Mouse (Mus musculus) MEL (cell line): Measurements from ENCODE around the gene Gm5414. TPM values are rescaled to one million over a fixed set of nuclear protein-coding genes. Genes with fewer than 3 reads are reported as not detected.

Source experiments
- DNase-seq: peaks from one replicate; pipeline ENCODE4 v3.0.0; 2011; ENCODE audit warnings: low read depth, low spot score
- H3K27ac ChIP-seq: 2 replicates; pipeline ENCODE4 v1.5.1; 2012; ENCODE audit warnings: low read depth, mild to moderate bottlenecking, control low read depth, low read length, moderate library complexity; ENCODE audit not compliant: control insufficient read depth
- H3K27me3 ChIP-seq, 2 experiments: fragments of 150-350 bp in 1 of 2; sonication (generic) in 1 of 2; 2 replicates each; pipeline ENCODE4 v1.6.1; 2012; ENCODE audit warnings: low read length in 2 of 2, mild to moderate bottlenecking in 2 of 2, improper control_type of control experiment in 1 of 2, moderate library complexity in 1 of 2; ENCODE audit not compliant: insufficient read depth in 2 of 2, control insufficient read depth in 1 of 2
- H3K36me3 ChIP-seq, 2 experiments: 2 replicates each; pipeline ENCODE4 v1.6.1; 2012 to 2014; ENCODE audit warnings: low read length in 2 of 2, improper control_type of control experiment in 1 of 2, inconsistent platforms in 1 of 2, mild to moderate bottlenecking in 1 of 2; ENCODE audit not compliant: insufficient read depth in 2 of 2, control insufficient read depth in 1 of 2
- H3K4me1 ChIP-seq, 2 experiments: fragments of 150-350 bp in 1 of 2; sonication (generic) in 1 of 2; 2 replicates each; pipeline ENCODE4 v1.6.1; 2012; ENCODE audit warnings: low read length in 2 of 2, improper control_type of control experiment in 1 of 2, mild to moderate bottlenecking in 1 of 2; ENCODE audit not compliant: insufficient read depth in 2 of 2, control insufficient read depth in 1 of 2
- H3K4me3 ChIP-seq, 2 experiments: fragments of 150-350 bp in 1 of 2; sonication (generic) in 1 of 2; 2 replicates each; pipeline ENCODE4 v1.5.1; 2012; ENCODE audit warnings: low read depth in 2 of 2, low read length in 2 of 2, mild to moderate bottlenecking in 2 of 2, moderate library complexity in 2 of 2, control low read depth in 1 of 2, improper control_type of control experiment in 1 of 2; ENCODE audit not compliant: control insufficient read depth in 1 of 2, insufficient read depth in 1 of 2
- H3K79me2 ChIP-seq: 2 replicates; pipeline ENCODE4 v1.6.1; 2012; ENCODE audit warnings: mild to moderate bottlenecking, low read length, moderate library complexity; ENCODE audit not compliant: control insufficient read depth, poor library complexity, insufficient read depth
- H3K9ac ChIP-seq: 2 replicates; pipeline ENCODE4 v1.6.1; 2012; ENCODE audit warnings: low read depth, mild to moderate bottlenecking, control low read depth, low read length, moderate library complexity; ENCODE audit not compliant: control insufficient read depth, poor library complexity, severe bottlenecking
- H3K9me3 ChIP-seq: fragments of 150-350 bp; sonication (generic); replicated peaks from 2 replicates; pipeline ENCODE4 v1.6.1; 2012; ENCODE audit warnings: mild to moderate bottlenecking, low read length, improper control_type of control experiment, moderate library complexity; ENCODE audit not compliant: insufficient read depth
- CHD1 ChIP-seq: IDR thresholded peaks from 2 replicates; pipeline ENCODE4 v1.6.1; 2012; ENCODE audit warnings: low read depth, mild to moderate bottlenecking, inconsistent platforms, low read length, improper control_type of control experiment
- CTCF ChIP-seq, 3 experiments: IDR thresholded peaks in 2 of 3; conservative IDR thresholded peaks in 1 of 3; 2 replicates each; pipeline ENCODE4 v1.5.1; 2011 to 2012; ENCODE audit warnings: low read length in 3 of 3, low read depth in 2 of 3, mild to moderate bottlenecking in 2 of 3, improper control_type of control experiment in 1 of 3, inconsistent platforms in 1 of 3, mixed read lengths in 1 of 3, moderate library complexity in 1 of 3; ENCODE audit not compliant: control insufficient read depth in 1 of 3, insufficient read depth in 1 of 3, poor library complexity in 1 of 3, severe bottlenecking in 1 of 3
- EP300 ChIP-seq, 2 experiments: IDR thresholded peaks; 2 replicates each; pipeline ENCODE4 v1.6.1; 2011; ENCODE audit warnings: improper control_type of control experiment in 2 of 2, low read length in 2 of 2, low read depth in 1 of 2, mild to moderate bottlenecking in 1 of 2
- HCFC1 ChIP-seq: IDR thresholded peaks from 2 replicates; pipeline ENCODE4 v1.6.1; 2012; ENCODE audit warnings: low read depth, mild to moderate bottlenecking, inconsistent platforms, low read length, improper control_type of control experiment, moderate library complexity
- JUND ChIP-seq: IDR thresholded peaks from 2 replicates; pipeline ENCODE4 v1.6.1; 2011; ENCODE audit warnings: low read depth, mild to moderate bottlenecking, improper control_type of control experiment, low read length
- KAT2A ChIP-seq: conservative IDR thresholded peaks from 2 replicates; pipeline ENCODE4 v1.6.1; 2012; ENCODE audit warnings: low read depth, low read length, improper control_type of control experiment, inconsistent platforms
- MEF2A ChIP-seq: IDR thresholded peaks from 2 replicates; pipeline ENCODE4 v1.6.1; 2014; ENCODE audit warnings: low read depth, mild to moderate bottlenecking, inconsistent platforms, low read length, improper control_type of control experiment; ENCODE audit not compliant: poor library complexity, insufficient replicate concordance, severe bottlenecking; ENCODE audit errors: extremely low read depth
- MYC ChIP-seq: IDR thresholded peaks from 2 replicates; pipeline ENCODE4 v1.6.1; 2011; ENCODE audit warnings: low read depth, mild to moderate bottlenecking, low read length, improper control_type of control experiment, moderate library complexity
- NRF1 ChIP-seq: IDR thresholded peaks from 2 replicates; pipeline ENCODE4 v1.6.1; 2014; ENCODE audit warnings: low read depth, mild to moderate bottlenecking, inconsistent platforms, low read length, improper control_type of control experiment, moderate library complexity; ENCODE audit not compliant: poor library complexity, insufficient read depth, severe bottlenecking
- RAD21 ChIP-seq: IDR thresholded peaks from 2 replicates; pipeline ENCODE4 v1.6.1; 2011; ENCODE audit warnings: mild to moderate bottlenecking, low read depth, low read length, improper control_type of control experiment
- RCOR1 ChIP-seq: IDR thresholded peaks from 2 replicates; pipeline ENCODE4 v1.6.1; 2012; ENCODE audit warnings: low read depth, mild to moderate bottlenecking, inconsistent platforms, low read length, improper control_type of control experiment
- SIN3A ChIP-seq: IDR thresholded peaks from 2 replicates; pipeline ENCODE4 v1.6.1; 2012; ENCODE audit warnings: low read length, improper control_type of control experiment, inconsistent platforms
- SMC3 ChIP-seq: IDR thresholded peaks from 2 replicates; pipeline ENCODE4 v1.6.1; 2011; ENCODE audit warnings: low read depth, low read length, improper control_type of control experiment
- TAL1 ChIP-seq: IDR thresholded peaks from 2 replicates; pipeline ENCODE4 v1.6.1; 2012; ENCODE audit warnings: mild to moderate bottlenecking, inconsistent platforms, low read length, moderate library complexity, mixed read lengths
- TCF12 ChIP-seq: IDR thresholded peaks from 2 replicates; pipeline ENCODE4 v1.6.1; 2014; ENCODE audit warnings: low read depth, mild to moderate bottlenecking, inconsistent platforms, low read length, improper control_type of control experiment, moderate library complexity
- USF1 ChIP-seq: IDR thresholded peaks from 2 replicates; pipeline ENCODE4 v1.6.1; 2014; ENCODE audit warnings: low read depth, mild to moderate bottlenecking, inconsistent platforms, low read length, improper control_type of control experiment, moderate library complexity
- polyA plus RNA-seq, 2 experiments: library from polyadenylated mRNA; stranded (reverse) in 1 of 2; unstranded in 1 of 2; fragments of >175 nt in 1 of 2; fragments of >200 nt in 1 of 2; gene quantifications; 2 replicates each; pipeline versions ENCODE4 v1.2.1 to v1.2.4; 2012; ENCODE audit warnings: low replicate concordance in 2 of 2, low read depth in 1 of 2; ENCODE audit not compliant: insufficient read length in 2 of 2, insufficient read depth in 1 of 2, missing spikeins in 1 of 2
- total RNA-seq: library from RNA; depleted of rRNA; stranded (reverse); fragments of 300-350 nt; gene quantifications from 2 replicates; pipeline ENCODE4 v1.2.3, GENCODE M21; 2012

Gm5414 gene
- total and polyA plus RNA-seq, 3 experiments = not detected

DNA sequence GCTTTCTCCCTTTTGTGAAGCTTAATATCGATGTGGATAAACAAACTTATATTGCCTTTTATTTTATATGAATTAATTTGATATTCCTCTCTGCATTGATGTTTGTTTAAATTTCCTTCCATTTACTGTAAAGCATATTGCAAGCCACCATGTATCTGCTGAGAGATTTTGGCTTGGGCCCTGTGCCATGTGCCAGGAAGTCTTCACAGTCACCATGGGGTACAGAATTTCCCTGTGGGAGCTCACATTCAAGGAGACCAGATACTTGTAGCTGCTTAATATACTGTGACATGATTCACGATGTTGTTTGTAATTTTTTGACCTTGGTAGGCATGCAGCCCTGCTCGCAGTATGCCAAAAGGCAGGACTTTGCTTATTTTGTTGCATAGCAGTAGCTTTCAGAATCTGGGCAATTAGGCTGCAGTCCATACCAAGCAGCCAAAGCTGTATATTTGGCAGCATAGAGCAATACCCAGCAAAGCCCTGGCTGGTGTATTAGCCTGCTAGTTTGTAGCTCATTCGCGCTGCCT is 24.8 kb upstream of the Gm5414 start:
- no peaks in the 10 kb centered on the region for H3K27me3 ChIP-seq
- H3K27ac ChIP-seq = no peak overlapping the region
- TF ChIP-seq MEF2A (no peak), USF1 (no peak), HCFC1 (no peak), SMC3 (no peak), MYC (no peak), TCF12 (no peak), SIN3A (no peak)
- no peaks in the 10 kb centered on the region for H3K36me3 ChIP-seq
- H3K4me1 ChIP-seq = no peaks in the 10 kb centered on the region
- H3K9ac ChIP-seq = no peak overlapping the region
- no peaks in the 10 kb centered on the region for H3K9me3 ChIP-seq
- no peak overlapping the region for H3K4me3 ChIP-seq
- no peak for DNase-seq
- H3K79me2 ChIP-seq = no peaks in the 10 kb centered on the region

- Histone ChIP-seq H3K27ac (no peak within 1 kb of the TSS), H3K4me3 (no peak within 1 kb of the TSS), H3K9me3 (no peaks in the 10 kb centered on the region), H3K79me2 (no peaks in the 10 kb centered on the region), H3K36me3 (no peaks in the 10 kb centered on the region), H3K27me3 (no peaks in the 10 kb centered on the region; a peak in 1 of 4 replicates), H3K4me1 (no peaks in the 10 kb centered on the region), H3K9ac (no peak within 1 kb of the TSS)
- TF ChIP-seq SMC3 = no peak
- no peak for TF ChIP-seq TAL1
- no peak for TF ChIP-seq USF1
- no peak for TF ChIP-seq EP300 (IDR thresholded peaks at IDR 0.05; ENCODE audit: low read depth in 1 of 2, low read length in 2 of 2)
- no peak for TF ChIP-seq SIN3A
- no peak for TF ChIP-seq KAT2A
- no peak for TF ChIP-seq RCOR1
- no peak for TF ChIP-seq MEF2A
- no peak for TF ChIP-seq JUND
- TF ChIP-seq RAD21 = no peak
- TF ChIP-seq CHD1 = no peak
- no peak for TF ChIP-seq NRF1
- TF ChIP-seq CTCF (IDR thresholded peaks at IDR 0.05 in 2 of 3, conservative IDR thresholded peaks at IDR 0.05 in 1 of 3; ENCODE audit: control insufficient read depth in 1 of 3, insufficient read depth in 1 of 3, low read depth in 2 of 3, low read length in 3 of 3, poor library complexity in 1 of 3, severe bottlenecking in 1 of 3) = no peak
- no peak for DNase-seq
These were observed 19.3 kb upstream of the Gm5414 start, which contains the start of gene Gm5478 for GRCm38 (mm10) chr15:101647280-101647679. Gm5478 (minus strand) TSS chr15:101647380.
